Mouse (Mus musculus) heart, adult 2 months (tissue): ENCODE data around the gene Trappc6b. TPM values are rescaled to one million over a fixed set of nuclear protein-coding genes. Genes with fewer than 3 reads are reported as not detected.

Experiments used
- DNase-seq, 2 experiments: peaks; one replicate each; pipeline ENCODE4 v3.0.0; 2021
- H3K27ac ChIP-seq: fragments of 200-600 bp; 2 replicates; pipeline ENCODE4 v1.8.1; 2022
- H3K27me3 ChIP-seq: fragments of 200-500 bp; 2 replicates; pipeline ENCODE4 v1.6.1; 2012; ENCODE audit warnings: mild to moderate bottlenecking, low read length, inconsistent platforms, mixed read lengths; ENCODE audit not compliant: control insufficient read depth, insufficient read depth
- H3K36me3 ChIP-seq: fragments of 200-500 bp; 2 replicates; pipeline ENCODE4 v1.6.1; 2012; ENCODE audit warnings: low read length, inconsistent platforms; ENCODE audit not compliant: control insufficient read depth, insufficient read depth
- H3K4me1 ChIP-seq: fragments of 200-500 bp; 2 replicates; pipeline ENCODE4 v1.6.1; 2011; ENCODE audit warnings: low read length; ENCODE audit not compliant: control insufficient read depth, insufficient read depth
- H3K4me3 ChIP-seq: fragments of 200-600 bp; 2 replicates; pipeline ENCODE4 v1.8.1; 2022
- H3K79me2 ChIP-seq: fragments of 200-500 bp; replicated peaks from 2 replicates; pipeline ENCODE4 v1.6.1; 2012; ENCODE audit warnings: mild to moderate bottlenecking, inconsistent platforms, low read length, moderate library complexity, mixed read lengths; ENCODE audit not compliant: control insufficient read depth, insufficient read depth
- H3K9ac ChIP-seq: fragments of 200-500 bp; 2 replicates; pipeline ENCODE4 v1.6.1; 2012; ENCODE audit warnings: low read depth, mild to moderate bottlenecking, control low read depth, inconsistent platforms, low read length, mixed read lengths
- CTCF ChIP-seq: fragments of 200-600 bp; IDR thresholded peaks from 2 replicates; pipeline ENCODE4 v1.8.1; 2022; ENCODE audit warnings: antibody characterized with exemption, mild to moderate bottlenecking, moderate library complexity
- EP300 ChIP-seq: fragments of 200-500 bp; IDR thresholded peaks from 2 replicates; pipeline ENCODE4 v1.6.1; 2011; ENCODE audit warnings: low read depth, low read length, control low read depth; ENCODE audit not compliant: insufficient read depth
- POLR2A ChIP-seq: fragments of 200-500 bp; IDR thresholded peaks from 2 replicates; pipeline ENCODE4 v1.6.1; 2011; ENCODE audit warnings: mild to moderate bottlenecking, low read depth, low read length, control low read depth; ENCODE audit not compliant: insufficient read depth
- WGBS: fragments of 180-500 bp; shearing (Covaris S2); methylation state at CpG from one replicate; pipeline ENCODE4 v1.1.7; 2018; 5-methylcytosine and 5-hydroxymethylcytosine counted together
- intact Hi-C: fragments of 180-260 bp; cut with DNase I; formaldehyde crosslinking; loops from one replicate; pipeline ENCODE4 v1.15.1; 2025
- polyA plus RNA-seq: library from polyadenylated mRNA; depleted of rRNA; stranded (reverse); fragments of >200 nt; gene quantifications from 2 replicates; pipeline ENCODE4 v1.2.3, GENCODE M21; 2012; rRNA removed
- total RNA-seq, 2 experiments: library from RNA; stranded (reverse); gene quantifications; 2 replicates each; pipeline ENCODE4 v1.2.3; 2021

Trappc6b gene
- total and polyA plus RNA-seq, 3 experiments = 46.8 to 86.0 (median 70.8) TPM

DNA sequence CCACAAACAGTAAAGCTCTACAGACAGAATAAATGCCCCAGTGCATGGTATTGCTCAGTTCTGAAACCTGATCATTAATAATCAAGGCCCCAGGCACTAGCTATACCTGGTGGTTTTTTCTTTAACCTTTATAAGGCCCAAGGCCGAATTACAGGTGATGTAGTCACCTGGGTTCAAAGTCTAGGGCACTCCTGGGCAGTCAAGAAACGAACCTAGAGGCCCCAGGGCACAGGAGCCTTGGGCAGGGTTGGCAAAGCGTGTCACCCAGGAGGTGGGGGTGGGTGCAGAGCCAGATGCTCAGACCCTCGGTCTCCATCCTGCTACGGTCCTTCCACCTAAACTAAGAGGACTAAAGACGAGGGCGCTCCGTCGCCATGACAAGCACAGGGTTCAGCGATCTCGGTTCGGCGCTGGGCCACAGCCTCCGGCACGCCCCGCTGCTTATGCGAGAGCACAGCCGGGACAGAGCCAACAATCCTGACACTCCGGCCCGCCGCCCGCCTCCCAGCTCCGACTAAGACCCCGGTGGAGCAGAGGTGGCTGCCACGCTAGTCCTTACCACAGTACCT is 49.9 kb downstream of the Trappc6b start:
- peak overlapping the region; percentile 86 for H3K27ac ChIP-seq
- peak overlapping the region; percentile 78 for H3K9ac ChIP-seq
- H3K4me1 ChIP-seq = peaks cover 9% of the 10 kb centered on the region
- TF ChIP-seq CTCF (no peak), POLR2A (no peak), EP300 (no peak)
- intact Hi-C loops = loop anchor here (5.0 kb wide), 1 partner anchor 1779 kb away; the partner anchor contains the start of genes Mipol1 and Prps1l3
- H3K27me3 ChIP-seq = no peaks in the 10 kb centered on the region
- peaks cover 3% of the 10 kb centered on the region for H3K79me2 ChIP-seq
- H3K36me3 ChIP-seq = peaks cover 11% of the 10 kb centered on the region
- H3K4me3 ChIP-seq = peak overlapping the region; percentile 63
- under 1% methylated on average over 25 of the region's 25 CpGs for WGBS
- no peak for DNase-seq

GRCm38 (mm10) chr12:59010482-59010881 is 50.8 kb downstream of the Trappc6b start:
- Histone ChIP-seq H3K79me2 (peaks cover 3% of the 10 kb centered on the region), H3K27me3 (no peaks in the 10 kb centered on the region), H3K4me1 (peaks cover 9% of the 10 kb centered on the region), H3K36me3 (peaks cover 15% of the 10 kb centered on the region), H3K9ac (no peak overlapping the region), H3K4me3 (no peak overlapping the region), H3K27ac (no peak overlapping the region)
- DNase-seq = no peak
- intact Hi-C loops = loop anchor here (5.0 kb wide), 1 partner anchor 1778 kb away; the partner anchor contains the start of genes Mipol1 and Prps1l3
- WGBS = 51% methylated on average over 2 of the region's 2 CpGs
- TF ChIP-seq EP300 (no peak), POLR2A (no peak), CTCF (peak; percentile 52)

Other genes starting within 250 kb of the Trappc6b start
- gene Sec23a, start 49.5 kb downstream of the Trappc6b start, total RNA-seq = 10 to 100 TPM; 39.5 to 42.5 TPM
- 19.0 and 42.1 TPM in 2 replicates for gene Sec23a, start 49.5 kb downstream of the Trappc6b start, polyA plus RNA-seq
- gene Gemin2, start 48.1 kb downstream of the Trappc6b start, total RNA-seq = 1 to 10 TPM; 5.3 to 5.7 TPM
- gene Gemin2, start 48.1 kb downstream of the Trappc6b start, polyA plus RNA-seq = 2.9 and 5.4 TPM in 2 replicates
- gene Pnn, start 5.4 kb upstream of the Trappc6b start, total RNA-seq = 10 to 100 TPM; 22.5 to 27.0 TPM
- 7.6 and 10.7 TPM in 2 replicates for gene Pnn, start 5.4 kb upstream of the Trappc6b start, polyA plus RNA-seq
- 100 to 1,000 TPM in 1 of 2 experiments, 10 to 100 TPM in 1; 90.9 to 106 TPM for gene Mia2, start 34.3 kb upstream of the Trappc6b start, total RNA-seq
- 31.8 and 46.7 TPM in 2 replicates for gene Mia2, start 34.3 kb upstream of the Trappc6b start, polyA plus RNA-seq
- gene Fbxo33, start 158.3 kb upstream of the Trappc6b start, total RNA-seq = 10 to 100 TPM in 1 of 2 experiments, 1 to 10 TPM in 1; 6.4 to 10.2 TPM
- 3.3 and 12.0 TPM in 2 replicates for gene Fbxo33, start 158.3 kb upstream of the Trappc6b start, polyA plus RNA-seq